Comparison of ENCODE assay signal across 8 mouse cellular contexts in the genomic region with DNA sequence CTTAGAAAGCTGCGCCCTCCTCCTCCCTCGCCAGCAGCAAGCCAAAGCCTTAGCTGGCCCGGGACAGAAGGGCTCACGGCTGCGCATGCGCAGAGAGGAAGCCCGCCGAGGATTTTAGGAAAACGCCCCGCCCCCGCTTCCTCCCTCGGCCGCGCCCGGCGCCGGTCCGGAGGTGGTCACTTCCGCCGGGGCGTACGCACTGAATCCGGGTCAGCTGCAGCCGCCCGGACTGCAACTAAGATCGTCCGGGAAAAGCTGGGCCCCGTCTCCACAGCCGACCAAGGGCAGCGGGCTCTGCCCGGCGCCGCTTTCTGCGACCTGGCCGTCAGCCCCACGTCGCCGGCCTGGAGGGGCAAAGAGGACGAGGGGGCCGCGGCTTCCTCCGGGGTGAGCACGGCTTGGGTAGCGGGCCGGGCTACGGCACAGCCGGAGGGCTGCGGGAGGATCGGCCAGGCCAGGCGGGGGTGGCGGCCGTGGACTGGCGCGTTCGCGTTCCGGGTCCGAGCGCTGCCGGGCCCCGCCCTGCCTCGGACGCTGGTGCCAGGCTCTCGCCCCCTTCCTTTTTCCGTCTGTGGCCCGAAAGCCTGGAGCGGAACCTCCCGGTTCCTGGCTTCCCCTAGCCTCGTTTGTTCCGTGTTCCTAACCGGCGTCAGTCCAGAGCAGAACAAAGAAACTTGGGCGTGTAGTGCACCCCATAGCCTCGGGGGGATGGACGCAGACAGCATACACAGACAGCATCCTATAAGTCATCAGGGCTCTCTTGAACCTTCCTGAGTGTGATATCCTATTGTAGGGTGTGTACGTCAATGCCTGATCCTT. TPM values are rescaled to one million over a fixed set of nuclear protein-coding genes. Genes with fewer than 3 reads are reported as not detected.
DNase-seq lines count a peak whose midpoint lies in the region; ATAC-seq and TF ChIP-seq lines count a peak whose summit lies in the region.

Gene Bnip2 (plus strand): TSS at position 164 of the 819 bp plus-strand sequence.

- DNase-seq in gastrocnemius, adult 8-10 months (ENCODE audit: low spot score in 2 of 2) = peak; percentile 90 to 93
- DNase-seq in hindlimb bud, embryonic 11.5 days (ENCODE audit: extremely low spot score, low read depth, low spot score) = peak; percentile 57
- peak; percentile 86 to 89 for DNase-seq in left cerebral cortex, adult 8-10 months (ENCODE audit: low spot score in 2 of 2)
- peak; percentile 93 to 95 for DNase-seq in right cerebral cortex, postnatal 10 days (ENCODE audit: low spot score in 2 of 2)
- DNase-seq in urinary bladder, postnatal 25 days (ENCODE audit: low spot score) = peak; percentile 98

- H3K4me1 ChIP-seq in cortical plate, adult 2 months (ENCODE audit: control insufficient read depth, insufficient read depth, low read length) = peaks cover 4% of the 10 kb centered on the region
- H3K4me1 ChIP-seq in megakaryocyte, embryonic 14.5 days = peaks cover 47% of the 10 kb centered on the region

- no peak for TF ChIP-seq CTCF in cortical plate, adult 2 months (IDR thresholded peaks at IDR 0.05; ENCODE audit: extremely low read depth, insufficient read depth, low read length)

- peaks cover 16% of the 10 kb centered on the region for H3K36me3 ChIP-seq in megakaryocyte, embryonic 14.5 days (replicated peaks; ENCODE audit: low read length)

- H3K9me3 ChIP-seq in megakaryocyte, embryonic 14.5 days = no peaks in the 10 kb centered on the region

- H3K27me3 ChIP-seq in megakaryocyte, embryonic 14.5 days (replicated peaks) = peaks cover 17% of the 10 kb centered on the region

- H3K4me3 ChIP-seq in cortical plate, adult 2 months (ENCODE audit: insufficient read depth, low read length) = peak within 1 kb of the TSS; percentile 83
- H3K4me3 ChIP-seq in megakaryocyte, embryonic 14.5 days (replicated peaks) = peak within 1 kb of the TSS; percentile 97

- TF ChIP-seq POLR2A in cortical plate, adult 2 months (IDR thresholded peaks at IDR 0.05; ENCODE audit: extremely low read depth, insufficient read depth, low read length) = peak; percentile 82

- peak; percentile 74 for ATAC-seq in activated CD4-positive, CD25-positive, alpha-beta regulatory T cell, adult 4 months

- peak within 1 kb of the TSS; percentile 90 for H3K27ac ChIP-seq in cortical plate, adult 2 months (ENCODE audit: insufficient read depth, low read length)

RNA-seq across cellular contexts. Expression of gene Bnip2, which starts in this region (rescaled TPM):
- polyA plus RNA-seq in activated CD4-positive, CD25-positive, alpha-beta regulatory T cell, adult 4 months (2017; shearing (Covaris generic)) = 10 to 100 TPM; 45.6 to 46.8 TPM
- polyA plus RNA-seq in cortical plate, adult 2 months (2012; rRNA removed) = 43.9 and 45.0 TPM in 2 replicates
- 10 to 100 TPM; 77.2 to 83.2 (median 79.7) TPM for total RNA-seq in gastrocnemius, adult 8-10 months (2022)
- total RNA-seq in left cerebral cortex, adult 8-10 months (2022) = 10 to 100 TPM; 32.1 to 47.1 (median 40.2) TPM
- 29.5 and 45.8 TPM in 2 replicates for polyA plus RNA-seq in megakaryocyte, embryonic 14.5 days (2012; ENCODE audit: insufficient read depth, low replicate concordance)

Comparison
In these comparisons a context has a peak if more than half of its experiments do, and no peak if none do; other contexts are left out.
1. Peak in every context shown above with its lines: DNase-seq, ATAC-seq, H3K4me3 ChIP-seq and H3K27ac ChIP-seq.